In genomic region chr10:82763840-82764631, GRCm38 (mm10) we compare ENCODE assay signal across 8 mouse cellular contexts. TPM values are rescaled to one million over a fixed set of nuclear protein-coding genes. Genes with fewer than 3 reads are reported as not detected.
DNase-seq lines count a peak whose midpoint lies in the region; ATAC-seq lines count a peak whose summit lies in the region.

Gene Nfyb (minus strand): TSS chr10:82764144.

- 0 out of 2 replicates have a peak, but pooled peaks cover 3% of the 10 kb centered on the region for H3K36me3 ChIP-seq in hindbrain, embryonic 16.5 days (ENCODE audit: control insufficient read depth, insufficient read depth, low read length)
- 0 out of 2 replicates have a peak, but pooled peaks cover 7% of the 10 kb centered on the region for H3K36me3 ChIP-seq in macrophage (ENCODE audit: inconsistent target)

- peaks cover 29% of the 10 kb centered on the region for H3K4me1 ChIP-seq in hindbrain, embryonic 16.5 days (ENCODE audit: control insufficient read depth, insufficient read depth, low read depth, low read length)

- peak within 1 kb of the TSS; percentile 99 for H3K9ac ChIP-seq in hindbrain, embryonic 16.5 days (ENCODE audit: low read depth, low read length)

- ATAC-seq in hindbrain, embryonic 16.5 days = peak; percentile 97

- H3K27ac ChIP-seq in hindbrain, embryonic 16.5 days (ENCODE audit: low read depth, low read length) = peak within 1 kb of the TSS; percentile 99
- peak within 1 kb of the TSS; percentile 33; the same call in 1 of the 2 replicates for H3K27ac ChIP-seq in macrophage

- peak within 1 kb of the TSS; percentile 83 for H3K4me2 ChIP-seq in hindbrain, embryonic 16.5 days (ENCODE audit: low read length)

- peak within 1 kb of the TSS; percentile 93 for H3K4me3 ChIP-seq in hindbrain, embryonic 16.5 days (ENCODE audit: low read length)
- H3K4me3 ChIP-seq in macrophage (ENCODE audit: inconsistent target) = peak within 1 kb of the TSS; percentile 66

- DNase-seq in WW6 (ENCODE audit: low read depth, low spot score) = peak; percentile 85
- peak; percentile 94 to 98 for DNase-seq in cerebellum, postnatal 4 days (ENCODE audit: low spot score in 2 of 2)
- peak; percentile 96 for DNase-seq in gastrocnemius, adult 18-20 months (ENCODE audit: low spot score)
- DNase-seq in left cerebral cortex, adult 18-20 months (ENCODE audit: low spot score in 2 of 2) = peak; percentile 95 to 96
- peak; percentile 98 for DNase-seq in right cerebral cortex, adult 18-20 months
- DNase-seq in urinary bladder, postnatal 10 days (ENCODE audit: low spot score) = peak; percentile 82

- no peaks in the 10 kb centered on the region for H3K9me3 ChIP-seq in hindbrain, embryonic 16.5 days (ENCODE audit: control insufficient read depth, low read length)

- no peaks in the 10 kb centered on the region for H3K27me3 ChIP-seq in hindbrain, embryonic 16.5 days (replicated peaks; ENCODE audit: control insufficient read depth, insufficient read depth, low read length)

- H3K79me2 ChIP-seq in macrophage (ENCODE audit: inconsistent target) = peaks cover 39% of the 10 kb centered on the region

- under 1% methylated on average over 66 of the region's 68 CpGs for WGBS in hindbrain, embryonic 16.5 days
- 1% methylated on average over 46 of the region's 68 CpGs for WGBS in macrophage (ENCODE audit: missing documents)

RNA-seq across cellular contexts. Expression of gene Nfyb, which starts in this region (rescaled TPM):
- total RNA-seq in gastrocnemius, adult 18-20 months (2021) = 10 to 100 TPM; 34.2 to 37.9 TPM
- 37.3 and 38.5 TPM in 2 replicates for polyA plus RNA-seq in hindbrain, embryonic 16.5 days (2015; fragmentation: Nextera tagmentation; extraction: Ambion mirVana)
- 10 to 100 TPM; 60.1 to 63.2 TPM for total RNA-seq in left cerebral cortex, adult 18-20 months (2021)
- total RNA-seq in macrophage (2018; cell fraction: chromatin; rRNA removed) = 10 to 100 TPM in 24 of 26 experiments, 1 to 10 TPM in 2; 7.0 to 46.0 (median 18.5) TPM
- total RNA-seq in macrophage (2018; cell fraction: cytosol; rRNA removed) = 10 to 100 TPM in 6 of 26 experiments, 1 to 10 TPM in 20; 7.6 to 13.6 (median 9.1) TPM
- 10 to 100 TPM in 16 of 26 experiments, 1 to 10 TPM in 10; 5.2 to 34.7 (median 11.6) TPM for total RNA-seq in macrophage (2018; cell fraction: nucleus; rRNA removed)
- polyA plus RNA-seq in macrophage (2018) = 8.4 to 14.1 TPM (median 8.8 TPM) in 3 replicates

Comparison
In these comparisons a context has a peak if more than half of its experiments do, and no peak if none do; other contexts are left out.
1. Peak in every context shown above with its lines: DNase-seq, ATAC-seq, H3K4me3 ChIP-seq and H3K27ac ChIP-seq.